In genomic region chr2:80322878-80323277, GRCm38 (mm10) we compare ENCODE assay signal across 37 mouse cellular contexts. TPM values are rescaled to one million over a fixed set of nuclear protein-coding genes. Genes with fewer than 3 reads are reported as not detected.
"Had no signal": no experiment of that assay in that cellular context is flagged by ENCODE, and none has a peak within 500 bp of the region (broad histone marks: within the 10 kb centered on the region; RNA-seq: fewer than 3 reads in every experiment).

No protein-coding gene starts in this region.

- H3K9ac ChIP-seq: embryonic facial prominence, embryonic 12.5 days; embryonic facial prominence, embryonic 13.5 days; embryonic facial prominence, embryonic 15.5 days; forebrain, embryonic 12.5 days; forebrain, embryonic 13.5 days; forebrain, embryonic 15.5 days; forebrain, postnatal 0 days had no signal

- H3K4me2 ChIP-seq: embryonic facial prominence, embryonic 12.5 days; embryonic facial prominence, embryonic 13.5 days; embryonic facial prominence, embryonic 15.5 days; forebrain, embryonic 12.5 days; forebrain, embryonic 13.5 days; forebrain, embryonic 15.5 days had no signal

- H3K27ac ChIP-seq: embryonic facial prominence, embryonic 10.5 days; embryonic facial prominence, embryonic 12.5 days; embryonic facial prominence, embryonic 13.5 days; embryonic facial prominence, embryonic 15.5 days; forebrain, embryonic 10.5 days; forebrain, embryonic 12.5 days; forebrain, embryonic 13.5 days; forebrain, embryonic 15.5 days; gastrocnemius, adult 2 months; heart, adult 2 months had no signal

- H3K9me3 ChIP-seq: embryonic facial prominence, embryonic 10.5 days; embryonic facial prominence, embryonic 12.5 days; embryonic facial prominence, embryonic 13.5 days; embryonic facial prominence, embryonic 15.5 days; forebrain, embryonic 10.5 days; forebrain, embryonic 12.5 days; forebrain, embryonic 13.5 days; forebrain, embryonic 15.5 days had no signal

- ATAC-seq: forebrain, embryonic 13.5 days; forebrain, embryonic 14.5 days; forebrain, embryonic 15.5 days; forebrain, embryonic 16.5 days; forebrain, postnatal 0 days had no signal

- H3K4me3 ChIP-seq: embryonic facial prominence, embryonic 10.5 days; embryonic facial prominence, embryonic 12.5 days; embryonic facial prominence, embryonic 13.5 days; embryonic facial prominence, embryonic 15.5 days; erythroblast, embryonic 14.5 days; forebrain, embryonic 10.5 days; forebrain, embryonic 12.5 days; forebrain, embryonic 13.5 days; forebrain, embryonic 15.5 days; gastrocnemius, adult 2 months; heart, adult 2 months had no signal

- H3K4me1 ChIP-seq: embryonic facial prominence, embryonic 10.5 days; embryonic facial prominence, embryonic 12.5 days; embryonic facial prominence, embryonic 13.5 days; embryonic facial prominence, embryonic 15.5 days; forebrain, embryonic 10.5 days; forebrain, embryonic 12.5 days; forebrain, embryonic 13.5 days; forebrain, embryonic 15.5 days had no signal

- H3K27me3 ChIP-seq: embryonic facial prominence, embryonic 12.5 days; embryonic facial prominence, embryonic 13.5 days; embryonic facial prominence, embryonic 15.5 days; forebrain, embryonic 12.5 days; forebrain, embryonic 13.5 days; forebrain, embryonic 15.5 days had no signal

- DNase-seq: cerebellum, adult 2 months; cerebellum, adult 8-10 months; cerebellum, adult 9-10 months; cerebellum, adult 9-11 months; cerebellum, postnatal 10 days; cerebellum, postnatal 14 days; cerebellum, postnatal 25 days; cerebellum, postnatal 36 days; embryo, embryonic 11 days; forebrain, postnatal 0 days; gastrocnemius, adult 2 months; gastrocnemius, postnatal 10 days; gastrocnemius, postnatal 14 days; gastrocnemius, postnatal 25 days; gastrocnemius, postnatal 36 days; heart, adult 18-20 months; heart, adult 2 months had no signal

RNA-seq across cellular contexts. Expression of gene Prdx6b, which starts 30.6 kb away (rescaled TPM):
- total RNA-seq: common myeloid progenitor, adult 5-6 weeks; forebrain, postnatal 0 days; gastrocnemius, adult 18-20 months; gastrocnemius, adult 2 months; gastrocnemius, adult 8-10 months; gastrocnemius, postnatal 10 days; gastrocnemius, postnatal 14 days; gastrocnemius, postnatal 25 days; gastrocnemius, postnatal 36 days; gastrocnemius, postnatal 4 days; heart, adult 18-20 months; heart, adult 2 months had no signal
- polyA plus RNA-seq: cerebellum, adult 2 months; cortical plate, adult 2 months; embryonic facial prominence, embryonic 10.5 days; embryonic facial prominence, embryonic 11.5 days; embryonic facial prominence, embryonic 12.5 days; embryonic facial prominence, embryonic 13.5 days; embryonic facial prominence, embryonic 14.5 days; embryonic facial prominence, embryonic 15.5 days; forebrain, embryonic 10.5 days; forebrain, embryonic 11.5 days; forebrain, embryonic 12.5 days; forebrain, embryonic 13.5 days; forebrain, embryonic 14.5 days; forebrain, embryonic 15.5 days; forebrain, embryonic 16.5 days; forebrain, postnatal 0 days; frontal cortex, adult 2 months had no signal
